Mouse (Mus musculus) E14TG2a.4 (cell line): ENCODE measurements at regions not wholly inside any gene's neighbourhood (a gene's known extent, or its start where the extent isn't known, plus 50 kb on each side); places are given as distances from the start of the nearest gene placed in this dataset.

Experiments
- H3K27me3 ChIP-seq: 2 replicates; pipeline ENCODE4 v1.6.1; 2014; ENCODE audit warnings: low read length, control low read depth; ENCODE audit not compliant: insufficient read depth
- H3K36me3 ChIP-seq: 2 replicates; pipeline ENCODE4 v1.6.1; 2014; ENCODE audit warnings: low read length, control low read depth; ENCODE audit not compliant: insufficient read depth
- H3K4me1 ChIP-seq: replicated peaks from 2 replicates; pipeline ENCODE4 v1.6.1; 2014; ENCODE audit warnings: low read depth, low read length, control low read depth
- H3K4me3 ChIP-seq: replicated peaks from 2 replicates; pipeline ENCODE4 v1.5.1; 2014; ENCODE audit warnings: mild to moderate bottlenecking, low read length
- H3K9me3 ChIP-seq: 2 replicates; pipeline ENCODE4 v1.6.1; 2014; ENCODE audit warnings: low read length, control low read depth
- CTCF ChIP-seq: conservative IDR thresholded peaks from 2 replicates; pipeline ENCODE4 v1.5.1; 2014; ENCODE audit warnings: low read length
- NANOG ChIP-seq: IDR thresholded peaks from 2 replicates; pipeline ENCODE4 v1.6.1; 2014; ENCODE audit warnings: borderline replicate concordance, low read length, mixed read lengths
- POU5F1 ChIP-seq: IDR thresholded peaks from 2 replicates; pipeline ENCODE4 v1.6.1; 2014; ENCODE audit warnings: low read length, borderline replicate concordance

DNA sequence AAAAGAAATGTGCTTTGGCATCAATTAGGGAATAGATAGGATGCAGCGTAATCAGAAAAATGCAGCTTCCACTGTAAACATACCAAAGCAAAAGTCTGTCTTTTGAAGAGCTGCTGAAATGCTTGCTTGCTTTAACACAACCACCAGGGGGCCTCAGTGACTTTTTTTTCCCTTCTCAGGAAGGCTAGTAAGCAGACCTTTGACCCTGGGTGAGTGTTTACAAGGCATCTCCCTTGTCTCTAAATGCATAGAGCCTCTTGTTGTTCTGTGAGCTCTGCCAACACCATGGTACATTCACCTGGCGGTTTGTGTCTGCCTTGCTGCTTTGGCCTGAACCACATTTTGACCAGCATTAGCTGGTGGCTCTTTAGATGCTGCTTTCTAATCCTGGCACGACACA is 191.9 kb upstream of the C9orf72 start:
- Histone ChIP-seq H3K4me1 (no peaks in the 10 kb centered on the region), H3K36me3 (no peaks in the 10 kb centered on the region), H3K4me3 (no peak overlapping the region), H3K27me3 (no peaks in the 10 kb centered on the region), H3K9me3 (no peaks in the 10 kb centered on the region)
- TF ChIP-seq CTCF: peak; percentile 67
- no peak for TF ChIP-seq POU5F1

GRCm38 (mm10) chr4:35413488-35413887 is 187.5 kb upstream of the C9orf72 start:
- TF ChIP-seq CTCF (no peak), NANOG (no peak)
- Histone ChIP-seq H3K36me3 (no peaks in the 10 kb centered on the region), H3K4me3 (no peak overlapping the region), H3K4me1 (no peaks in the 10 kb centered on the region), H3K27me3 (no peaks in the 10 kb centered on the region), H3K9me3 (no peaks in the 10 kb centered on the region)

DNA sequence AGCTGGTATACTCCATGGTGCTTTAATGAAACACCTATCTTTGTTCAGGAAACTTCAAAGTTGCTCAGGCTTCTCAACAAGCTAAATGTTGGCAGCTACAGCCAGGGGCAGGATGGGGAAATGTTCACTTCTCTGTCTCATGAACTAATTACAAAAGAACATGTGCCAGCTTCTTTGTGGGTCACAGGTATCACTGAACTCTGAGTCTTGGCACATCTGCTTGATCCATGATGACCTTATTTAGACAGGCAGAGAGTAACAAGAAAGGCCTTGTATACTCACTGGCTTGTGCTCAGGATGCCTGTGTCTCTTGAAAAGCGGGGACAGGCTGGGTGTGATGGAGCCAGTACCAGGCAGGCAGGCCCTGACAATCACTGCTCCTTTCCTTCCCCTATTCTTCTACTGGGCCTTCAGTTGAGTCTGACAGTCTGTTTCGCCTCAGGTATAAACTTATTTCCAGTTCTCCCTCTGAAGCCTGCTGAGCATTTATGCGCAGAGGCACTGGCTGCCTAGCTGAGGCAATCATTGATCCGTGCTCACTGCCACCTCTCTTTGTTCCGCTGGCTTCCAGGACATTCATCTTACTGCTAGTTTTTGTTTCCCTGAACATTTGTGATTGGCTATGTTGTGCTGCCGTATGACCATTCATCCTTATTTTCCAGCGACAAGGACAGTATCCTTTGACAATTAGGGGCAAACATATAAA is 179.5 kb upstream of the C9orf72 start:
- no peaks in the 10 kb centered on the region for H3K9me3 ChIP-seq
- no peak for TF ChIP-seq NANOG
- H3K4me3 ChIP-seq: no peak overlapping the region

GRCm38 (mm10) chr4:35404068-35404467 is 178.1 kb upstream of the C9orf72 start:
- Histone ChIP-seq H3K9me3 (no peaks in the 10 kb centered on the region), H3K4me3 (no peak overlapping the region), H3K4me1 (no peaks in the 10 kb centered on the region), H3K27me3 (no peaks in the 10 kb centered on the region), H3K36me3 (no peaks in the 10 kb centered on the region)
- TF ChIP-seq NANOG: no peak
- no peak for TF ChIP-seq POU5F1
- TF ChIP-seq CTCF: no peak

More for the DNA sequence above, 179.5 kb upstream of the C9orf72 start:
- Histone ChIP-seq H3K4me1 (no peaks in the 10 kb centered on the region), H3K36me3 (no peaks in the 10 kb centered on the region), H3K27me3 (no peaks in the 10 kb centered on the region)

GRCm38 (mm10) chr4:35403594-35403993 is 177.6 kb upstream of the C9orf72 start:
- H3K36me3 ChIP-seq: no peaks in the 10 kb centered on the region
- no peaks in the 10 kb centered on the region for H3K9me3 ChIP-seq
- TF ChIP-seq NANOG: no peak
- no peak for TF ChIP-seq CTCF
- TF ChIP-seq POU5F1: no peak
- H3K4me3 ChIP-seq: no peak overlapping the region
- H3K27me3 ChIP-seq: no peaks in the 10 kb centered on the region
- H3K4me1 ChIP-seq: no peaks in the 10 kb centered on the region

DNA sequence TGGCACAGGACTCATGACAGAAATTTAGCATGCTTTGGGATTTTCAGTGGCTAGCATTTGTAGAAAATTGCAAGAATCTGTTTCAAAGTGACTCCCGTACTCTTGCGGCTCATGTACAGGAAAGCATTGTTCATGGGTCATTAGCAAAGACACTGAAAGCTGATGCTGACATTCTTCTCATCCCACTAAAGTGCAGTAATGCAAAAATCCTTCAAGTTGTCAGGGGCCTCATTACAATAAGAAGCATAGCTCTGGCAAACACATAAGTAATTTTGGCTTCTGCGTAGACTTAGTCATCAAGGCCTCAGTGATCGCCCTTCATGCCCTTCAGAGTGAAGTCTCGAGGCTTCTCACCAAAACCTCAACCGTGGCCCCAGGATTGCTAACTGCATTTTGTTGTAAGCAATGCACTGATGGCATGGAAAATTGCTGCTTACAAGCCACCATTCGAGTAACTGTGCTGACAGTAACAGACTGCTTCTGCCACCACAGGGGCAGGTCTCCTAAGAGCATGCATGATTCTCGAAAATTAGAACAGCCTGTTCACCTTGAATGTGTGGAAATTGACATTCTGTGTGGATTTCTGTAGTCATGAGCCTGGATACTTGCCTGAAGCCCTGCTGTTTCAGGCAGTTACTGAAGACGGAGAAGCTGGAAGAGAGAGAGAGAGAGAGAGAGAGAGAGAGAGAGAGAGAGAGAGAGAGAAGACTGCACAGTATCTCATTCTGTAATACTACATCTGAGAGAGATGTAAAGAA is 176.6 kb upstream of the C9orf72 start:
- Histone ChIP-seq H3K9me3 (no peaks in the 10 kb centered on the region), H3K27me3 (no peaks in the 10 kb centered on the region), H3K4me3 (no peak overlapping the region), H3K36me3 (no peaks in the 10 kb centered on the region), H3K4me1 (no peaks in the 10 kb centered on the region)
- TF ChIP-seq CTCF: no peak
- no peak for TF ChIP-seq POU5F1
- TF ChIP-seq NANOG: no peak

DNA sequence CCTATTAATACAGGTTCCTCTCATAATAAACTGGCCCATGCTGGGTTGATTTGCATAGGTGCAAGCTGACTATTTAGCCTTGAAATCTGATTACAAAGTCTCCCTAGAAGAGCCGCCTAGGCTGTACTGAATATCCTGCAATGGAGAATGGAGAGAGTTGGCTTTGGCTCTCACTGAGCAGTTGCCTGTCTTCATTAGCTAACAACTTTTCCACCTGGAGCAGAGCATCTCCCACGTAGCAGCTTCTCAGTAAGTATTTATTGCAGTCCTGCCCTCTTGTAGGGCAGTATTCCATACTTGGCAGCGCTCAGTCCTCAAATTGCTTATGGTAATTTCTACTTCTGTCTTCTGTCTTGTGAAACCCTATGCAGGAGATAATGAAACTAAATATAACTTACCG is 175.8 kb upstream of the C9orf72 start:
- no peaks in the 10 kb centered on the region for H3K27me3 ChIP-seq
- no peak for TF ChIP-seq POU5F1
- TF ChIP-seq NANOG: no peak
- no peak for TF ChIP-seq CTCF
- H3K4me3 ChIP-seq: no peak overlapping the region
- H3K4me1 ChIP-seq: no peaks in the 10 kb centered on the region
- no peaks in the 10 kb centered on the region for H3K9me3 ChIP-seq
- H3K36me3 ChIP-seq: no peaks in the 10 kb centered on the region

- H3K9me3 ChIP-seq: no peaks in the 10 kb centered on the region
- no peaks in the 10 kb centered on the region for H3K4me1 ChIP-seq
- TF ChIP-seq NANOG (no peak), POU5F1 (no peak), CTCF (no peak)
- no peaks in the 10 kb centered on the region for H3K36me3 ChIP-seq
- no peaks in the 10 kb centered on the region for H3K27me3 ChIP-seq
- no peak overlapping the region for H3K4me3 ChIP-seq
Observed at GRCm38 (mm10) chr4:35400511-35400910, 174.5 kb upstream of the C9orf72 start.

DNA sequence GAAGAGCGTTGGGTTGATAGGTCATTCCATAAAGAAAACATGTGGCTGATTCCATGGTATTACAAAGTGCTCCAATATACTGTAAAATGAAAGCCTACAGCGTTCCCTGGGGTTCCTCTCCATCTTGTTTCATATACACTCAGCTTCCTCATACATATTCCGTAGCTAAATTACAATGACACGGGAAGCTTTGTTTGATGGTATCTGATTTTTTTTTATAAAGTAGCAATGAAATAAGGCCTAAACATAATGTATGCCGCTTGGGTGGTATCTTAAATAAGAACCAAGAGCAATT is 169.6 kb upstream of the C9orf72 start:
- Histone ChIP-seq H3K4me3 (no peak overlapping the region), H3K4me1 (no peaks in the 10 kb centered on the region), H3K27me3 (no peaks in the 10 kb centered on the region), H3K36me3 (no peaks in the 10 kb centered on the region), H3K9me3 (peaks cover 17% of the 10 kb centered on the region)
- no peak for TF ChIP-seq CTCF
- TF ChIP-seq POU5F1: no peak
- TF ChIP-seq NANOG: no peak
